Mouse (Mus musculus) kidney, embryonic 15.5 days (tissue): ENCODE results near the gene Tor1b. TPM values are rescaled to one million over a fixed set of nuclear protein-coding genes. Genes with fewer than 3 reads are reported as not detected.
"Not testable (repeated sequence)": the region's sequence is repeated elsewhere in the genome, so short reads cannot be mapped to it uniquely, and the experiment has no call there.

Source experiments
- ATAC-seq: fragments of 200-750 bp; cut with Nextera tagmentation; replicated peaks from 2 replicates; pipeline ENCODE4 v1.8.0; 2017; ENCODE audit warnings: moderate TSS enrichment; ENCODE audit not compliant: low FRiP score
- H3K27ac ChIP-seq: fragments of 300-500 bp; sonication (generic); 2 replicates; pipeline ENCODE4 v1.5.1; 2015; ENCODE audit warnings: mild to moderate bottlenecking, inconsistent platforms
- H3K27me3 ChIP-seq: fragments of 300-500 bp; sonication (generic); 2 replicates; pipeline ENCODE4 v1.6.1; 2015; ENCODE audit warnings: inconsistent platforms
- H3K36me3 ChIP-seq: fragments of 300-500 bp; sonication (generic); 2 replicates; pipeline ENCODE4 v1.6.1; 2015; ENCODE audit warnings: inconsistent platforms
- H3K4me1 ChIP-seq: fragments of 300-500 bp; sonication (generic); 2 replicates; pipeline ENCODE4 v1.6.1; 2015; ENCODE audit warnings: inconsistent platforms
- H3K4me2 ChIP-seq: fragments of 300-500 bp; sonication (generic); 2 replicates; pipeline ENCODE4 v1.6.1; 2015; ENCODE audit warnings: moderate library complexity, mild to moderate bottlenecking, inconsistent platforms
- H3K4me3 ChIP-seq: fragments of 300-500 bp; sonication (generic); replicated peaks from 2 replicates; pipeline ENCODE4 v1.5.1; 2015; ENCODE audit warnings: mild to moderate bottlenecking, inconsistent platforms
- H3K9ac ChIP-seq: fragments of 300-500 bp; sonication (generic); 2 replicates; pipeline ENCODE4 v1.6.1; 2015; ENCODE audit warnings: mild to moderate bottlenecking, inconsistent platforms
- H3K9me3 ChIP-seq: fragments of 300-500 bp; sonication (generic); replicated peaks from 2 replicates; pipeline ENCODE4 v1.6.1; 2016; ENCODE audit warnings: inconsistent platforms
- WGBS: fragments of 180-500 bp; shearing (Covaris S2); methylation state at CpG from one replicate; pipeline ENCODE4 v1.1.7; 2015; ENCODE audit warnings: mixed read lengths; 5-methylcytosine and 5-hydroxymethylcytosine counted together
- polyA plus RNA-seq: library from polyadenylated mRNA; unstranded; fragments of >200 nt; fragmentation: Nextera tagmentation; extraction: Ambion mirVana; gene quantifications from 2 replicates; pipeline ENCODE4 v1.2.1, GENCODE M21; 2015

The Tor1b gene
- 35.3 and 37.5 TPM in 2 replicates for polyA plus RNA-seq

DNA sequence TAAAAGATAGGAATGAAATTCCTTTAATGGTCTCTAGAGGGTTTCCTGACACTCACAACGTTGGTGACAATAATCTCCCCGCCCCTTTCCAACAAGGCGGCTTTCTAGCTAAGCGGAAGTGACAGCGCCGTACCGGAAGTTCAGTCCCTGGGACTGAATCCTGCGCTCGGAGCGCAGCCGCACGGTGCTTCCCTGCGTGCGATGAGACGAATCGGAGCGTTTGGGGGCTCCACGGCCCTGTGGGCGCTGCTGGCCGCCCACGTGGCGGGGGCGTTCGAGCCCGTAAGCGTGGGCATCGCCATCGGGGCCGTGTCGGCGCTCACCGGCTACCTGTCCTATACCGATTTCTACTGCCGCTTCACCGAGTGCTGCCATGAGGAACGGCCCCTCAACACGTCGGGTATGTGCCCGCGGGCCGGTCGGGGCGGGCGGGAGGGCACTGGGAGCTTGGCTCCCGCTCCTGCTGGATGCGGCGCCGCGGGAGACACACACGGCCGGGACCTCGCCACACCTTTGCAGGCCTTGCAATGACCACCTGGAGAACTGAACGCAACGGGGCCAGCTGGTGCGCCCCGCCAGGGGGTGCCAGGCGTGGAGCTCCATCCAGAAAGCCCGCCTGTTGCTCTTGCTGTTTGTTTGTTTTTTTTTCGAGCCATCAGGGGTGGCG, at the start of gene Tor1b:
Gene Tor1b (plus strand): TSS at position 136 of the 667 bp plus-strand sequence.
- Histone ChIP-seq H3K4me3 (peak within 1 kb of the TSS; percentile 93), H3K27ac (peak within 1 kb of the TSS; percentile 95), H3K4me1 (peaks cover 34% of the 10 kb centered on the region), H3K4me2 (peak within 1 kb of the TSS; percentile 82), H3K9ac (peak within 1 kb of the TSS; percentile 89), H3K36me3 (peaks cover 31% of the 10 kb centered on the region), H3K9me3 (no peaks in the 10 kb centered on the region), H3K27me3 (no peaks in the 10 kb centered on the region)
- under 1% methylated on average over 57 of the region's 60 CpGs for WGBS
- ATAC-seq = peak; percentile 86

DNA sequence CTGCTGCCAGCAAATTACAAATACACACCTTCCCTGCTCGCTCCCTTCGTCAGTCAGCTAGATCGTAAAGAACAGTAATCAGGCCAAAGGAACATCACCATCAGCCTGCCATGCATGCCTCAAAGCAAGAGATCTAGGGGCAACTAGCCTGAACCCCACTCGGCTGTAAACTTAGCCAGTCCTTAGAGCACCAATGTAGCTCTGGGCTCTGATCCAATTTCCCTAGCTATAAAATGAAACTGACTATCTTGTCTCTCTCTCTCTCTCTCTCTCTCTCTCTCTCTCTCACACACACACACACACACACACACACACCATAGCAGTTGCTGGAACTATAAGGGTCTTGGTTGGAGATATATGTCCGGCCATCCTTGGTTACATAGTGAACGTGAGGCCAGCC, 48.5 kb upstream of the Tor1b start:
- Histone ChIP-seq H3K9me3 (no peaks in the 10 kb centered on the region), H3K4me1 (peaks cover 38% of the 10 kb centered on the region), H3K4me3 (no peak overlapping the region), H3K36me3 (no peaks in the 10 kb centered on the region), H3K4me2 (no peak overlapping the region), H3K27me3 (no peaks in the 10 kb centered on the region), H3K27ac (no peak overlapping the region), H3K9ac (no peak overlapping the region)
- 63% methylated on average over 6 of the region's 6 CpGs for WGBS
- no peak for ATAC-seq

DNA sequence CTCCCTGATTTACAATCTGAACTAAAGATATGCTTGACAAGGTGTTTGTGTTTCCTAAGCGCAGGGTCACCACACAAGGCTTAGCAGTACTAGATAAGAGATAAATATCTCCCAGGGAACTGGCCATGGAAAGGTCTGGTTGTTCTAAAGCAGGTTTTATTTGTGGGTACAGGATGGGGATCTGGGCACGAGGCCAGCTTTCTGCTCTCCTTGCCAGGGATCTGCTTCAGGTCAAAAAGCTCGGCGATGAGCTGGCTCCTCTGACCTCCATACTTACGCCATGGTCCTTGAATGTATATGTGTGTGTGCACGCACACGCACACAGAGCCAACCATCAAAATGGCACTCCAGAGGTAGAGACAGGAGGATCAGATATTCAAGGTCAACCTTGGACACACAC, 47.8 kb upstream of the Tor1b start:
- H3K36me3 ChIP-seq = no peaks in the 10 kb centered on the region
- H3K27me3 ChIP-seq = no peaks in the 10 kb centered on the region
- H3K27ac ChIP-seq = no peak overlapping the region
- H3K4me1 ChIP-seq = peaks cover 38% of the 10 kb centered on the region
- H3K4me2 ChIP-seq = no peak overlapping the region
- WGBS = 70% methylated on average over 7 of the region's 7 CpGs
- no peaks in the 10 kb centered on the region for H3K9me3 ChIP-seq
- ATAC-seq = no peak
- no peak overlapping the region for H3K9ac ChIP-seq
- no peak overlapping the region for H3K4me3 ChIP-seq

DNA sequence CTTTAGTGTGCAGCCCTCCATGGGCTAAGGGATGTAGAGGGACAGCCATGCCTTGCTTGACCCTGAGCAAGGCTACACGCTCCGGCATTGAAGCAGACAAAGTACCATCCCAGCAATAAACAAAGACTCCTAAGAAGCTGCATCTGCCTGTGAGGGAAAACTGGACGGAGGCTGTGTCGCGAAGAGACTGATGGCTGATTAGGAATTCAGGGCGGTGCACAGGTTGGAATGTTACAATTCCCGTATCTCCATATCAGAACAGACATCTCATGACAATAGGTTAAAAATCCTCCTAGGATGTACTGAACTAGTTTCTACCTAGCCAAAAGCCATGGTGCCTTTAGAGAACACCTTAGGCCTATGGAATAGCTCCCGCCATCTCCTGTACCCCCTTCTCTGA, 46.9 kb upstream of the Tor1b start:
- WGBS = 83% methylated on average over 8 of the region's 8 CpGs
- H3K27ac ChIP-seq = no peak overlapping the region
- ATAC-seq = no peak
- H3K4me3 ChIP-seq = no peak overlapping the region
- H3K36me3 ChIP-seq = no peaks in the 10 kb centered on the region
- peaks cover 35% of the 10 kb centered on the region for H3K4me1 ChIP-seq
- H3K9ac ChIP-seq = no peak overlapping the region
- no peak overlapping the region for H3K4me2 ChIP-seq
- H3K27me3 ChIP-seq = no peaks in the 10 kb centered on the region
- no peaks in the 10 kb centered on the region for H3K9me3 ChIP-seq

DNA sequence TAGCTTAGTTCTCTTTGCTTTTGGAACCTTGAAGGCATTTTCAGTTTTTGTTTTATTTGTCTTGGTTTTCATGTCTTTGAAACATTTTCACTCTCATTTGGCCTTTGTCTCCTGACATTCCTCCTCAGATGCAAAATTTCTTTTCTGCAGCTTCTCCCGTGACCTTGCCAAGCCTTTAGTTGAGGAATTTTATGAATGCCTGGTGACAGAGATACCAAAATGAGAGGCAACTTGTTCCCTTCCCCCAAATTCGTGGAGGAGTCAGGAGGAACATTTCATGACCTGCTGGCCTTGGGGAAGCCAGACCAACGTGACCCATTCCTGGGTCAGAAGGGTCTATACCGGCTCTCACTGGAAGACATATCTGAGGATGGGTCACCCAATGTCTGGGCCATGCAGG, 46.1 kb upstream of the Tor1b start:
- H3K27me3 ChIP-seq = no peaks in the 10 kb centered on the region
- 61% methylated on average over 4 of the region's 4 CpGs for WGBS
- no peak overlapping the region for H3K9ac ChIP-seq
- no peaks in the 10 kb centered on the region for H3K9me3 ChIP-seq
- H3K4me2 ChIP-seq = no peak overlapping the region
- H3K27ac ChIP-seq = no peak overlapping the region
- no peaks in the 10 kb centered on the region for H3K36me3 ChIP-seq
- H3K4me3 ChIP-seq = no peak overlapping the region
- H3K4me1 ChIP-seq = peaks cover 31% of the 10 kb centered on the region
- ATAC-seq = no peak

DNA sequence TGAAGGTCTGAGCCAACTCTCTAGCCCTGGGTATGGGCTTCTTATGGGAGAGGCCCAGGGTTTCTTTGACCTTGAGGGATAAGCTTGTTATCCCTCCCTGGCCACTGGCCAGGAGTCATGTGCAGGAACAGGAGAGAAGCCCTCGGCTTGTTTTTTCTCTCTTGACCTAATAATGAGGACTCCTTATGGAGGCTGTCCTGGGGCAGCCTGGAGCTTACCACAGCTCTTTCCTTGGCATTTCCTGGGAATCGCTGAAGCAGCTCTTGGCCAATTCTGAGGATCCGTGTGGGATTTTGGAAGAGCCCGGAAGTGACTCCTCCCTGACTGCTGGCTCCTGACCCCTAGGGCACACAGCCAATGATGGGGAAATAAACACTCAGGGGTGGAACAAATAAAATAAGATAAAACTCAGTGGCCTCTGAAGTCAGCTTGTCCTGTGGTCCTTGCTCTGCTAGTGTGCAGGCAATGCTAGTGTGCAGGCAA, 40.4 kb upstream of the Tor1b start:
- H3K9me3 ChIP-seq = no peaks in the 10 kb centered on the region
- WGBS = 13% methylated on average over 4 of the region's 4 CpGs
- no peak for ATAC-seq
- no peaks in the 10 kb centered on the region for H3K36me3 ChIP-seq
- H3K4me2 ChIP-seq = no peak overlapping the region
- H3K4me1 ChIP-seq = peaks cover 14% of the 10 kb centered on the region
- no peak overlapping the region for H3K9ac ChIP-seq
- peak overlapping the region; percentile 37; the same call in 1 of the 2 replicates for H3K27ac ChIP-seq
- no peaks in the 10 kb centered on the region for H3K27me3 ChIP-seq
- H3K4me3 ChIP-seq = no peak overlapping the region

DNA sequence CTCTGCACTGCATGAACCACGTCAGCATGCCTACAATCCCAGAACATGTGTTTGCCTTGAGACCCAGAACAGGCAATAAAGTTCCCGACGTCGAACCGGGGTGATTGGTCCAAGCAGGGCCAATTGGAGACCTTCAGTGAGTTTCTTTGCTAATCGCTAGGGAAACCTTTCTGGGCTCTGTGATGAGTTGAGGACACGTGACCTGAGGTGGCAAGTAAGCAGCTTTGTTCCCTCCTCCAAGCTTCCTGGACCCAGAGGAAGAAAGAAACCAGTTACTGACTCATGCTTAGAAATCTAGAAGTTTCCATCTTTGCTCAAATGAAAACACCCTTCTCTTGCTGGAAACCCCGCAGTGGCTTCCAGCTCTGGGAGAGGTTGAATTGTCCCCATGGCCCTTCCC, 39.7 kb upstream of the Tor1b start:
- no peak overlapping the region for H3K27ac ChIP-seq
- no peaks in the 10 kb centered on the region for H3K9me3 ChIP-seq
- no peak overlapping the region for H3K9ac ChIP-seq
- H3K4me1 ChIP-seq = peaks cover 18% of the 10 kb centered on the region
- ATAC-seq = no peak
- no peaks in the 10 kb centered on the region for H3K27me3 ChIP-seq
- 85% methylated on average over 8 of the region's 8 CpGs for WGBS
- no peak overlapping the region for H3K4me3 ChIP-seq
- no peaks in the 10 kb centered on the region for H3K36me3 ChIP-seq
- H3K4me2 ChIP-seq = no peak overlapping the region

DNA sequence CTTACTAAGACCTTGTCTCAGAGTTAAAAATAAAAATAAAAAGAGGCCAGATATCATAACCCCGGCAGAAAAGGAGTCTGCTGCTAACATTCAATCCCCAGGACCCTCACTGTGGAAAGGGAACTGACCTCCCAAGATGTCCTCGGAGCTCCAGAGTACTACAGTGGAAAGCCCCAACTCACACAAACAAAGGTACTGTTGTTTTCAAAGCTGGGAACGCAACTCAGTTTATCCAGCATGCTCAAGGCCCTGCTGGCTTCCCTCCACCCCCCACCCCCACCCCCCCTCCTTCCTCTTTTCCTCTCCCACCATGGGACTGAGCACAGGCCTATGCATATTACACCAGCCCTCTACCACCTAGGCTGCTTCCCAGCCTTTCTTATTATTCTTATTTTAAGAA, 37.9 kb upstream of the Tor1b start:
- Histone ChIP-seq H3K4me1 (peaks cover 28% of the 10 kb centered on the region), H3K9me3 (no peaks in the 10 kb centered on the region), H3K4me3 (no peak overlapping the region), H3K4me2 (no peak overlapping the region), H3K36me3 (no peaks in the 10 kb centered on the region), H3K27me3 (no peaks in the 10 kb centered on the region), H3K27ac (no peak overlapping the region), H3K9ac (no peak overlapping the region)
- ATAC-seq = no peak
- WGBS = 64% methylated on average over 3 of the region's 3 CpGs

DNA sequence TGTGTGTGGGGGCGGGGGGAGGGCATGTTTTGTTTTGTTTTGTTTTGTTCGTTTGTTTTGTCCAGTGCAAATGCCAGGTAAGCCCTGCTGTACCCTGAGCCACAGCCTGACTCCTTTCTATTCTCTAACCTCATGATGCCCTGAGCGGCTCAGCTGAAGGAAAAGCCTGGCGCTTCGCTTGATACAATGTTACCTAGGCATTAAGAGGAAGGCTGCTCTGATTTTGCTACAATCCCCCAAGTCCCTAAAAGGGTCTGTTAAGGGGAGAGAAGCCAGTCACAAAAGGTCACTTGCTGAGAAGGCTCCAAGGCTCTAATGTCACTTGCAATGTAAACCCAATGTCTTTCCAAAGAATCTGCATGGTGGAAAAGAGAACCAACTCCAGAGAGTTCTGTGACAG, 37.4 kb upstream of the Tor1b start:
- no peak for ATAC-seq
- H3K27me3 ChIP-seq = no peaks in the 10 kb centered on the region
- H3K9me3 ChIP-seq = no peaks in the 10 kb centered on the region
- 87% methylated on average over 5 of the region's 5 CpGs for WGBS
- no peaks in the 10 kb centered on the region for H3K36me3 ChIP-seq
- H3K4me2 ChIP-seq = no peak overlapping the region
- H3K4me1 ChIP-seq = peaks cover 28% of the 10 kb centered on the region
- H3K4me3 ChIP-seq = no peak overlapping the region
- H3K9ac ChIP-seq = no peak overlapping the region
- H3K27ac ChIP-seq = no peak overlapping the region

DNA sequence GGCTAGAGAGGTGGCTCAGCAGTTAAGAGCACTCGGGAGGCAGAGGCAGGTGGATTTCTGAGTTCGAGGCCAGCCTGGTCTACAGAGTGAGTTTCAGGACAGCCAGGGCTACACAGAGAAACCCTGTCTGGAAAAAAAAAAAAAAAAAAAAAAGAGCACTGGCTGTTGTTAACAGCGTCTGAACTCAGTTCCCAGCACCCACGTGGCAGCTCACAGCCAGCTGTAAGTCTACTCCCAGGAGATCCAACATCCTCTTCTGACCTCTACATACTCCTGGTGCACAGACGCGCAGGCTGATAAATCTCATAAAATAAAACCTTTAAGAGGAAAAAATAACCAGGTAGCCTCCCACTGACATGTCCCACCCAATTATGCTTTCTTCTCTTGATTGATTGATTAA, 36.8 kb upstream of the Tor1b start:
- ATAC-seq, H3K27ac ChIP-seq, H3K9me3 ChIP-seq, H3K4me2 ChIP-seq, H3K36me3 ChIP-seq, H3K9ac ChIP-seq, H3K4me3 ChIP-seq, H3K27me3 ChIP-seq: not testable (repeated sequence)
- H3K4me1 ChIP-seq = peaks cover 28% of the 10 kb centered on the region
- whole genome bisulfite sequencing = 79% methylated on average over 6 of the region's 6 CpGs

DNA sequence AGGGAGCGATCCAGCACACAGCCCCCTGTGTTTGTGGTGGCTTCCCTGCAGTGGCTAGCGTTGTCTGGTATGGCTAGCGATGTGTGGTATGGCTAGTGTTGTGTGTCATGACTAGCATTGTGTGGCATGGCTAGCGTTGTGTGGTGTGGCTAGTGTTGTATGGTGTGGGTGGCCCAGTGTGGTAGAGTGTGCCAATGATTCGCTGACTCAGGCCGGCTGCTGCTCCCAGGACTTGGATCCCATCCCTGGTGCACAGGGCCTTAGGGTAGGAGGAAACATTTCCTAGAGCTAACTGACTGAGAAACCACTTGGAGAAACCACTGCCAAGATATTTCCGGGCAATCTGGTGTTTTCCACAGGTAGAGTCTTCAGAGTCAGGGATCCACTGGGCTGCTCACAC, 35.1 kb upstream of the Tor1b start:
- WGBS = 89% methylated on average over 7 of the region's 7 CpGs
- H3K27ac ChIP-seq = no peak overlapping the region
- no peak overlapping the region for H3K4me2 ChIP-seq
- ATAC-seq = no peak
- no peak overlapping the region for H3K9ac ChIP-seq
- H3K36me3 ChIP-seq = no peaks in the 10 kb centered on the region
- H3K27me3 ChIP-seq = no peaks in the 10 kb centered on the region
- no peak overlapping the region for H3K4me3 ChIP-seq
- no peaks in the 10 kb centered on the region for H3K9me3 ChIP-seq
- peaks cover 21% of the 10 kb centered on the region for H3K4me1 ChIP-seq

DNA sequence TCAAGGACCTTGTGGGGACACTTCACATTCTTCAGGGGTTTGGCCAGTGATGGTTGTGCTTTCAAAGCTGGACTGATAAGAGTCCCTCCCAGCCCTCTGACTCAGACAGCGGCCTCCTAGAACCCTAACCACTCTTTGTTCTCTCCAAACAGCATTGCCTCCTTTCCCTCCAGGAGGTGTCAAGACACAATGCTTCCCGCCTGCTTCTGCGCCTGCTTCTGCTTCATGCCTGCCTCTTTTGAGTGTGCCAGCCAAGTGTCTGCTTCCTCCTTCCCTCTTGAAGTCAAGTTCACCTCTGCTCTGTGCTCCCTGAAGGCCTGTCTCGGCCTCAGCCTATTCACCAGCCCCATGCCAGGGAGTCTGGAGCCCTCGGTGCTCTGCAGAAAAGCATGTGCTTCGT, 34.6 kb upstream of the Tor1b start:
- Histone ChIP-seq H3K36me3 (no peaks in the 10 kb centered on the region), H3K27me3 (no peaks in the 10 kb centered on the region), H3K9ac (no peak overlapping the region), H3K4me2 (no peak overlapping the region), H3K4me3 (no peak overlapping the region), H3K27ac (peak overlapping the region; percentile 60; the same call in 1 of the 2 replicates), H3K9me3 (no peaks in the 10 kb centered on the region), H3K4me1 (peaks cover 16% of the 10 kb centered on the region)
- ATAC-seq = no peak
- 72% methylated on average over 6 of the region's 6 CpGs for WGBS

DNA sequence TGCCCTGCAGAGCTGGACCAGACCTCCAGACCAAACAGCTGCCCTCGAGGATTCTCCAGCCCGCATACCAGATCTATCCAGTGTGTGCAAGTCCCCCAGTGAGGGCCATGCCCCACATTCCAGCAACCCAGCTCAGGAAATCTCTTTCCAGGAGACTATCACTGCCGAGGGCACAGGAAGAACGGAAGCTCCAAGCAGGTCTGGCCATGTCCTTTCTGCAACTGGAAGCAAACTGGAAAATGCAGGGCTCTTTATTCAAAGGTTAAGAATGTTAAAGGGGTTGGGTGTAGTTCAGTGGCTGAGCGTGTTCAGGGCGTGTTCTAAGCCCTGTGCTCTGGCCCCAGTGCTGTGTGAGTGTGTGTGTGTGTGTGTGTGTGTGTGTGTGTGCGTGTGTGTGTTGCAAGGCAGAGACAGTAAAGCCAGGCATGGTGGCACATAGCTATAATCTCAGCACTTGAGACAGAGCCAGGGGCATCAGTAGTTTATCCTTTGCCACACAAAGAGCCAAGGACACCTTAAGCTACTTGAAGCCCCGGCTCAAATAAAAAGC, 33.9 kb upstream of the Tor1b start:
- ATAC-seq = no peak
- peaks cover 14% of the 10 kb centered on the region for H3K4me1 ChIP-seq
- no peak overlapping the region for H3K4me3 ChIP-seq
- no peak overlapping the region for H3K4me2 ChIP-seq
- WGBS = 49% methylated on average over 8 of the region's 8 CpGs
- H3K27me3 ChIP-seq = no peaks in the 10 kb centered on the region
- H3K27ac ChIP-seq = peak overlapping the region; percentile 60
- H3K9ac ChIP-seq = no peak overlapping the region
- no peaks in the 10 kb centered on the region for H3K9me3 ChIP-seq
- H3K36me3 ChIP-seq = no peaks in the 10 kb centered on the region
